Mouse (Mus musculus): Measurements from ENCODE around the gene Ngf.

The Ngf gene

DNA sequence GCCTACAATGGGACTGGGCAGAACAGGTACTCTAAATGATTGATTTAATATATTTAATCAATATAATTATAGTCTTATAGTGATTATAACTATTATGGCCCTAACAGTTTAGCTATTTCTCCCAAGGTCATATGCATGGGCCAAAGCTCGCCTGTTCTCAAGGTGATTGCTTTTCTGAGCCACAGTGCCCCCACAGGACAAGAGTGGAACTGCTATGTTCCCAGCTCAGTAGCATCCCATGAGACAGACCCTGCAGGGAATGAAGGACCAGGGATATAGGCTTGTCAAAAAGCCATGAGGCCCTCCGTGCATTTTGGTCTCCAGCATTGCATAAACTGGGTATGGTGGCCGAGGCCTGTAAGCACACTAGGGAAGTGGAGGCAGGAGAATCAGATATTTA, 3.1 kb upstream of the Ngf start:
- H3K36me3 ChIP-seq (ENCODE audit: insufficient read depth, low read length), result no peaks in the 10 kb centered on the region
- no peak overlapping the region for H3K4me3 ChIP-seq (replicated peaks; ENCODE audit: low read length)

GRCm38 (mm10) chr3:102467121-102467520, 2.6 kb upstream of the Ngf start:
- Histone ChIP-seq H3K27me3 (ENCODE audit: insufficient read depth, low read length) (peaks cover 44% of the 10 kb centered on the region), H3K9me3 (ENCODE audit: low read length) (no peaks in the 10 kb centered on the region), H3K36me3 (ENCODE audit: insufficient read depth, low read length) (no peaks in the 10 kb centered on the region), H3K4me1 (replicated peaks; ENCODE audit: low read depth, low read length) (peaks cover 13% of the 10 kb centered on the region), H3K4me3 (replicated peaks; ENCODE audit: low read length) (no peak overlapping the region)
- TF ChIP-seq POU5F1 (IDR thresholded peaks at IDR 0.05; ENCODE audit: borderline replicate concordance, low read length), result no peak
- TF ChIP-seq CTCF (conservative IDR thresholded peaks at IDR 0.05; ENCODE audit: low read length), result no peak
- TF ChIP-seq NANOG (IDR thresholded peaks at IDR 0.05; ENCODE audit: borderline replicate concordance, low read length), result no peak

More for the DNA sequence above, 3.1 kb upstream of the Ngf start:
- Histone ChIP-seq H3K4me1 (replicated peaks; ENCODE audit: low read depth, low read length) (peaks cover 13% of the 10 kb centered on the region), H3K27me3 (ENCODE audit: insufficient read depth, low read length) (peaks cover 38% of the 10 kb centered on the region), H3K9me3 (ENCODE audit: low read length) (no peaks in the 10 kb centered on the region)
- TF ChIP-seq CTCF (conservative IDR thresholded peaks at IDR 0.05; ENCODE audit: low read length) (peak; percentile 81), NANOG (IDR thresholded peaks at IDR 0.05; ENCODE audit: borderline replicate concordance, low read length) (no peak), POU5F1 (IDR thresholded peaks at IDR 0.05; ENCODE audit: borderline replicate concordance, low read length) (no peak)

- Histone ChIP-seq H3K4me1 (replicated peaks; ENCODE audit: low read depth, low read length) (peaks cover 13% of the 10 kb centered on the region), H3K4me3 (replicated peaks; ENCODE audit: low read length) (no peak overlapping the region), H3K27me3 (ENCODE audit: insufficient read depth, low read length) (peaks cover 58% of the 10 kb centered on the region), H3K9me3 (ENCODE audit: low read length) (peaks cover 2% of the 10 kb centered on the region), H3K36me3 (ENCODE audit: insufficient read depth, low read length) (no peaks in the 10 kb centered on the region)
- TF ChIP-seq NANOG (IDR thresholded peaks at IDR 0.05; ENCODE audit: borderline replicate concordance, low read length), result no peak
- no peak for TF ChIP-seq CTCF (conservative IDR thresholded peaks at IDR 0.05; ENCODE audit: low read length)
- no peak for TF ChIP-seq POU5F1 (IDR thresholded peaks at IDR 0.05; ENCODE audit: borderline replicate concordance, low read length)
Measured at GRCm38 (mm10) chr3:102471251-102471650, 1.5 kb downstream of the Ngf start.

GRCm38 (mm10) chr3:102471799-102472198, 2.1 kb downstream of the Ngf start:
- no peak for TF ChIP-seq CTCF (conservative IDR thresholded peaks at IDR 0.05; ENCODE audit: low read length)
- no peak for TF ChIP-seq NANOG (IDR thresholded peaks at IDR 0.05; ENCODE audit: borderline replicate concordance, low read length)
- TF ChIP-seq POU5F1 (IDR thresholded peaks at IDR 0.05; ENCODE audit: borderline replicate concordance, low read length), result no peak
- H3K36me3 ChIP-seq (ENCODE audit: insufficient read depth, low read length), result no peaks in the 10 kb centered on the region
- peaks cover 58% of the 10 kb centered on the region for H3K27me3 ChIP-seq (ENCODE audit: insufficient read depth, low read length)
- H3K9me3 ChIP-seq (ENCODE audit: low read length), result peaks cover 8% of the 10 kb centered on the region
- H3K4me1 ChIP-seq (replicated peaks; ENCODE audit: low read depth, low read length), result peaks cover 13% of the 10 kb centered on the region
- no peak overlapping the region for H3K4me3 ChIP-seq (replicated peaks; ENCODE audit: low read length)

- TF ChIP-seq POU5F1 (IDR thresholded peaks at IDR 0.05; ENCODE audit: borderline replicate concordance, low read length) (no peak), CTCF (conservative IDR thresholded peaks at IDR 0.05; ENCODE audit: low read length) (no peak)
- Histone ChIP-seq H3K27me3 (ENCODE audit: insufficient read depth, low read length) (peaks cover 40% of the 10 kb centered on the region), H3K4me3 (replicated peaks; ENCODE audit: low read length) (no peak overlapping the region), H3K9me3 (ENCODE audit: low read length) (peaks cover 10% of the 10 kb centered on the region), H3K4me1 (replicated peaks; ENCODE audit: low read depth, low read length) (peaks cover 10% of the 10 kb centered on the region), H3K36me3 (ENCODE audit: insufficient read depth, low read length) (no peaks in the 10 kb centered on the region)
Measured at GRCm38 (mm10) chr3:102474275-102475155, 4.8 kb downstream of the Ngf start.

GRCm38 (mm10) chr3:102477917-102478694, 8.4 kb downstream of the Ngf start:
- no peak overlapping the region for H3K4me3 ChIP-seq (replicated peaks; ENCODE audit: low read length)
- no peaks in the 10 kb centered on the region for H3K4me1 ChIP-seq (replicated peaks; ENCODE audit: low read depth, low read length)
- H3K36me3 ChIP-seq (ENCODE audit: insufficient read depth, low read length), result no peaks in the 10 kb centered on the region
- peaks cover 10% of the 10 kb centered on the region for H3K9me3 ChIP-seq (ENCODE audit: low read length)
- H3K27me3 ChIP-seq (ENCODE audit: insufficient read depth, low read length), result peaks cover 4% of the 10 kb centered on the region
- TF ChIP-seq CTCF (conservative IDR thresholded peaks at IDR 0.05; ENCODE audit: low read length), result no peak

DNA sequence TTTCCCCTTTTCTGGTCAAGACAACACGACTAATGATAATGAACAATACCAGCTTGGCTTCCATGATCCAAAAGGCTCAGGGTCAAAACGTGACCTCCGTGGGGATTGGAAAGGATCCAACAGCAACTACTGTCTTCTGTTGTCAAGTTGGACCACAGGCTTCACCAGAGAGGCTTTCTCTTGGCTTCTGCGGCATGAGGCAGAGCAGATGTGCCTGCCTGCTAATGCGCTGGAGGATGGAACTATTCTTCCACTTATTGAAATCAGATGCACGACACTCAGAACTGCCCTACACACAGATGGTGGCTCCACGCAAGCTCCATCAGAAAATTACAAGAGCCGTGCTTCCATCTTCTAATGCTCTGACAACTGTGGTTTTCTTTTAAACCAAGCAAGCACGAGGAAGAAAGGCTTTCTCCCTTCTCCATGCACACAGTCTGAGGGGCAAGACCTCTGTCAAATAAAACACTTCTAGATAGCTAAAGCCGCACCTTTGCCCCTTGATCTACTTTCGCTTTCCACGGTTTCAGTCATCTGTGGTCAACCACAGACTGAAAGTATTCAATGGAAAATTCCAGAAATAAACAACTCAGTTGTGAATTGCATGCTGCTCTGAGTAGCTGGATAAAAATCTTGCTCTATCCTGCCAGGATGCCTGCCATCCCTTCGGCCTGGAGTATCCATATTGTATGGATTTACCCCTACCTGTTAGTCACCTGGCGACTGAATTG, 20.8 kb downstream of the Ngf start:
- TF ChIP-seq CTCF (conservative IDR thresholded peaks at IDR 0.05; ENCODE audit: low read length), result no peak
- no peak for TF ChIP-seq POU5F1 (IDR thresholded peaks at IDR 0.05; ENCODE audit: borderline replicate concordance, low read length)
- no peak for TF ChIP-seq NANOG (IDR thresholded peaks at IDR 0.05; ENCODE audit: borderline replicate concordance, low read length)
- no peaks in the 10 kb centered on the region for H3K4me1 ChIP-seq (replicated peaks; ENCODE audit: low read depth, low read length)
- H3K36me3 ChIP-seq (ENCODE audit: insufficient read depth, low read length), result no peaks in the 10 kb centered on the region
- H3K9me3 ChIP-seq (ENCODE audit: low read length), result peaks cover 16% of the 10 kb centered on the region
- H3K4me3 ChIP-seq (replicated peaks; ENCODE audit: low read length), result no peak overlapping the region
- no peaks in the 10 kb centered on the region for H3K27me3 ChIP-seq (ENCODE audit: insufficient read depth, low read length)

DNA sequence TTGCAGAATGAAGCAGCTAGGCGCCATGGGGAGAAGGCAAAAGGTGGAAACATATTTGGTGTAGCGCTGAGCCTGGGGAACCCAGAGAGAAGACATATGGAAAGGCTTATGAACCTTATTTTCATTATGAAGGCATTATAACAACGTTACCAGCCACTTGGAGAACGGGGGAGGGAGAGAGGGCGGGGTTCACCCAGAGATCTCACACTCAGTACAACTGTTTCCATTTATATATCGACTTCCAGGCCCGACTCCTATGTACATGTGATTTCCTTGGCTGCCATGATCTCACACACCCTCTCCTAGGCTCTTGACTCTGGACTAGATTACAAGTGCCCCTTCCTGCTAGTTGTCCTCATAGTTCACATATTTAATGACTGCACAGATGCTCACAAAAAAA, 28.4 kb downstream of the Ngf start:
- Histone ChIP-seq H3K4me3 (replicated peaks; ENCODE audit: low read length) (no peak overlapping the region), H3K27me3 (ENCODE audit: insufficient read depth, low read length) (no peaks in the 10 kb centered on the region; the same call in none of the 2 replicates), H3K36me3 (ENCODE audit: insufficient read depth, low read length) (no peaks in the 10 kb centered on the region), H3K4me1 (replicated peaks; ENCODE audit: low read depth, low read length) (peaks cover 3% of the 10 kb centered on the region), H3K9me3 (ENCODE audit: low read length) (no peaks in the 10 kb centered on the region)
- TF ChIP-seq NANOG (IDR thresholded peaks at IDR 0.05; ENCODE audit: borderline replicate concordance, low read length) (no peak), POU5F1 (IDR thresholded peaks at IDR 0.05; ENCODE audit: borderline replicate concordance, low read length) (no peak), CTCF (conservative IDR thresholded peaks at IDR 0.05; ENCODE audit: low read length) (no peak)

Measured in E14TG2a.4 (cell line).